Mouse (Mus musculus) spleen, postnatal 14 days (tissue): ENCODE data around the gene Lrrfip1.

Source experiments
- DNase-seq, 2 experiments: peaks; one replicate each; pipeline ENCODE4 v3.0.0; 2021 to 2022; ENCODE audit warnings: low spot score in 2 of 2

Gene Lrrfip1

GRCm38 (mm10) chr1:91086325-91086724 is 87.8 kb downstream of the Lrrfip1 start:
- DNase-seq: no peak

GRCm38 (mm10) chr1:91086748-91087147 is 88.2 kb downstream of the Lrrfip1 start:
- no peak for DNase-seq

- no peak for DNase-seq
These were observed 89.5 kb downstream of the Lrrfip1 start for GRCm38 (mm10) chr1:91088027-91088426.

DNA sequence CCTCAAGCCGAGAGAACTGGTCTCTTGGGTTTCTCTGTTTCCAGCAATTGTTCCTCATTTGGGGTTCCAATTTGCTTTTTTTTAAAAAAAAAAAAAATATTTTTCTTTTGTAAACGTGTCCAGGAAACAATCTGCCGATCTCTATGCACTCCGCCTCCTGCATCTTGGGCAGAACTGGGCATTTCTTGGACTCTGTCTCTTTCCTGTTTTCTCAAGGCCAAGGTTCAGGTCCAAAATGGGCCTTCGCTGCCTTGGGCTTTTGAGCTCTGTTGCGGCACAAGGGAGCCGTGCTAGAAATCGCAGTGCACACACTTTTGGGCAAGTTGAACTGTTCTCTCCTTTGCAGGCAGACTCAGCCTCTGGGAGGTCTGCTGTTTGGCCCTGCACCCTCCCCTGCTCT is 90.4 kb downstream of the Lrrfip1 start:
- no peak for DNase-seq

DNA sequence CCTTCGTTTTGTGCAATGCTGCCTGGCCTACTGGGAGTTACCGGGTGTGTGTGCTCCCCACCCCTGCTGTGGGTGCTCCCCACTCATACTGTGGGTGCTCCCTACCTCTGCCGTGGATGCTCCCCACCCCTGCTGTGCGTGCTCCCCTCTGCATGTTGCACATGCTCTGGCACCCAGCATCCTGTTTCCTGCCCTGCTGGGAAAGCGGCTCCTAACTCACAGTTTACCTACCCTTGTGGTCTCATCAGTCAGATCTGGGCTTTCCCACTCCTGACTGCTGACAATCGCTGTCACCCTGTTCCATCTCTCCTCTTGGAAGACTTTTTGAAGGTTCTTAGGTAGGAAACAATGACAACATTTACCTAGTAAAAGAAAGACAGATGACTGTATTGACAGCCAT is 91.9 kb downstream of the Lrrfip1 start:
- no peak for DNase-seq

GRCm38 (mm10) chr1:91092451-91092850 is 93.9 kb downstream of the Lrrfip1 start:
- DNase-seq: no peak

- no peak for DNase-seq
These were observed 94.8 kb downstream of the Lrrfip1 start for GRCm38 (mm10) chr1:91093296-91093695.

- no peak for DNase-seq
These were observed 95.5 kb downstream of the Lrrfip1 start for GRCm38 (mm10) chr1:91094001-91094400.

DNA sequence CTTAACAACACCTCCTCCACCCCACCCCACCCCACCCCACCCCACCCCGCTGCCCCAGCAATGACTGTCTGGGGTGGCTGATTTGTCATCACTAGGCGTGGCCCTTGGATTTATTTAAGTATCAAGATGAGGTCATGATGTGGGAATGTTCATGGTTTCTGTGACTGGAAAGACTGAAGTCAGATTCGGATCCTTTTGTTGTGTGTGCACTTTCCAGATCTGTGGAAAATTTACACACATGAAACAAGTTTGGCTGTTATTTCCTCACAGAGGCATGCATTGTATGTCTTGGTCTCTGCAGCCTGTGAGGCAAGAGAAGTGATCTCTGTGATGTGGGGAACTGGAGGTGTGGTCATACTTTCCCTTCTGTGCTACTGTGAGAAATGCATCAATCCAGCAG is 96.7 kb downstream of the Lrrfip1 start:
- no peak for DNase-seq

GRCm38 (mm10) chr1:91095853-91096252 is 97.3 kb downstream of the Lrrfip1 start:
- no peak for DNase-seq

GRCm38 (mm10) chr1:91096490-91096889 is 98.0 kb downstream of the Lrrfip1 start:
- no peak for DNase-seq

GRCm38 (mm10) chr1:91097283-91097834 is 98.8 kb downstream of the Lrrfip1 start:
- no peak for DNase-seq

DNA sequence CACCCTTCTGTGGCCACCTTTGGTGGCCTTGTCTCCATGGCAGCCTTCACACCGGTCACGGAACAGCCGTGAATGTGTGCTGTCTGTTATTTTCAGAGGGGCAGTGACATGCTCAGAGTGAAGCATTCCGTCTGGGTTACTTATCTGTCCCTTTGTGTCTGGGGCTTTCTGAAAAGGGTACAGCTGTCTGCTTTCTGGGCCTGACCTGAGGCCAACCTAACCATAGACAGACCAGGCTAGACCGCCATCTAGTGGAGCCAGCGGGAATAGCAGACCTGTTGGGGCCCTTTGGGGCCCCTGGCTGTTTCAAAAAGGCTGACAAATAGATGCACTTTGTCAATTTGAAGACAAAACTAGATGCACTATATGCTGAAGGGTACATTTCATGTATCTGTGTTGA is 100.3 kb downstream of the Lrrfip1 start:
- DNase-seq: peak; percentile 47 to 71

DNA sequence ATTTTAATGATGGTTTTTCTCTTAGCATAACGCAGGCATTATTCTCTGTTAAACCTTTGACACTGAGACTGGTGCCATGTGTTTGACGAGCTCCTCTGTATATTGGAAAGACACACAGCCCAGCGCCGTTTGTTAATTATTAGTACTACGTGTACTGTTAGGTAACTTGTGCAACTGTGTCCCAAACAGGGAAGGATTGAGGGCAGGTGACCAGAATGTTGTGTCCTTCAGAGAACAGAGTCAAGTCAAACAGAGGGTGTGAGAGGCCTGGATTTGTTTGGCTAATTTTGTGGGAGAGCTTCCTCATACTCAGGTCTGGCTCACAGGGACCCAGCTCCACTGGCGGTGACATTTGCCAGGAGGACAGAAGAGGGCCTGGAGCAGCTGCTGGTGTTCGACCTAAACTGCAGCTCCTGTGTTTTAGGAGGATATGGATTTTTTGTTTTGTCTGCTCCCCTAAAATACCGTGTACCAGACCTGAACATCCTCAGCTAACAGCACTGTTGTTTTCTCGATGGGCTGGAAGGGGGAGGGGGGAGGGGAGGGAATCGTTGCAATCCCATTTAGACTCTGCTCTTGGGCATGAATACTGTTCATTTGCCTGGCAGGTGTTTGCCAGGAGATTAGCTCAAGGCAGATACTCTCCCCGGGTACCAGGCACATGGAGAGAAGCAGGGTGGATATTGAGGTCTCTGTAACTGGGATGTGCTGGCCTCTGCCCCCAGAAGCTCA is 103.3 kb downstream of the Lrrfip1 start:
- no peak for DNase-seq

- DNase-seq: no peak
These were observed 104.9 kb downstream of the Lrrfip1 start for GRCm38 (mm10) chr1:91103366-91103983.

DNA sequence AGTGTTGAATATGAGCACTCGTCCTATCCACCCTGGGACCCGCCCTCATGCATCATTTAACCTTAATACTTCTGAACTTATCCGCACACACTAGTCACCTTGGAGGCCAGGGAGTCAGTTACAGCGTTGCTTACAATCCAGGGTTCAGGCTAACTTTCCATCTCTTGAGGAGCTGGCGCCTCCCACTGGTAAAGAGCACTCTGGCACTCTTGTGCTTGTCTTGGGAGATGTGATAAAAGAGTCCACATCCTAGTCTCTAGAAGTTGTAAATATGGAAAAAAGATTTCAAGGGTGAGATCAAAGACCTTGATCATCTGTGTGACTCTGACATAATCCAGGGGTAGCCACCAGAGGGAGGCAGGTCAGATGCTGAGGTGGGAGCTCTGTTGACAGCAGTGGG is 109.0 kb downstream of the Lrrfip1 start:
- DNase-seq: no peak

DNA sequence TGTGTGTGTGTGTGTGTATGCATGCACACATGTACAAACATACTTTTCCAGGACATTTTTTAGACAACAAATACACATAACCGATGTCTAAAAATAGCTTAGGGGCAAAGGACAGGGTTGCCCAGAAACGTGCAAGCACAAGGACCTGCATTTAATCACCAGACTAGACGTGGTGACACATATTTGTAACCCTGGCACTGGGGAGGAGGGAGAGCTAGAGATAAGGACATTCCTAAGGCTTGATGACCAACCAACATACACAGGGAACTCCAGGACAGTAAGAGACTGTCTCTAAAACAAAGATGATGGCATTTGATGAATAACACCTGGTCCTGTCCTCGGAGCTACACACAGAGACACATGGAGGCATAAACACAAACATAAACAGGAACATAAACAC is 110.8 kb downstream of the Lrrfip1 start:
- DNase-seq: no peak

DNA sequence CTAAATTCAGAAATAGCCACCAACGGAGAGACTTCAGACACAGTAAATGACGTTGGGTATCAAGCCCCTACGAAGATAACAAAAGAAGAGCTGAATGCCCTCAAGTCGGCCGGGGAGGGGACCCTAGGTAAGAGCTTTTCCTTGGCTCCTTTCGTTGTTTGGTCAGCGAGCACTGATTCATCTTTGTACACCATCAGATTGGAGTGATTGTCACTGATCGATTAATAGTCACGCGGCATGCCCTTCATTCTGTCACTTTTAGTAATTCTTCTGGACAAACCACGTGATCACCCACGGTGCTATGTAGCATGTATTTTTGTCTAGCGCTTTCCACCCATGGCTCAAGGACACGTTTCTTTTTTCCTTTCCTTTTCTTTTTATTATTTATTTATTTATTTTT is 113.6 kb downstream of the Lrrfip1 start:
- no peak for DNase-seq

GRCm38 (mm10) chr1:91112606-91113005 is 114.1 kb downstream of the Lrrfip1 start:
- DNase-seq: no peak

GRCm38 (mm10) chr1:91122121-91122520 is 123.6 kb downstream of the Lrrfip1 start:
- DNase-seq: no peak

- no peak for DNase-seq
These were observed 124.5 kb downstream of the Lrrfip1 start for GRCm38 (mm10) chr1:91123004-91123403.

DNA sequence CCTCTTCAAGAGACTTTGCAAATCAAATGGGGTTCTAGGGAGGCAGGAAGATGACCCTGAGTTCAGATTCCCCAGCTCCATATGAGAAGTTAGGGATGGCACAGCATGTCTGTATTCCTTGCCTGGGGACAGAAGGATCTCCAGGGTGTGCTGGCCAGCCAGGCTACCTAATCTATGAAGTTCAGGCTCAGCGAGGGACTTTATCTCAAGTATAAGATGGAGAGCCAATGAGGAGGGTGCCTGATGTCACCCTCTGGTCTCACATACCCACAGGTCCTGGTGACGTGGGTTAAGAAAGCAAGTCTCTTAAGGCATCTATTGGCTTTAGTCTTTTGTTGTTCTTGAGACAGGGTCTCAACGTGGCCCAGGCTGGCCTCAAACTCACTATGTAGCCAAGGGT is 124.9 kb downstream of the Lrrfip1 start:
- no peak for DNase-seq

GRCm38 (mm10) chr1:91128849-91129248 is 130.3 kb downstream of the Lrrfip1 start:
- no peak for DNase-seq
